Mouse (Mus musculus) CH12.LX (cell line): Measurements from ENCODE around the gene Alpk3. TPM values are rescaled to one million over a fixed set of nuclear protein-coding genes. Genes with fewer than 3 reads are reported as not detected.
"Not testable (repeated sequence)": the region's sequence is repeated elsewhere in the genome, so short reads cannot be mapped to it uniquely, and the experiment has no call there.

Experiments
- DNase-seq: peaks from one replicate; pipeline ENCODE4 v3.0.0-alpha.2; 2013; ENCODE audit errors: extremely low read depth
- H3K27ac ChIP-seq: 2 replicates; pipeline ENCODE4 v1.5.1; 2012; ENCODE audit warnings: low read depth, mild to moderate bottlenecking, control low read depth, moderate library complexity; ENCODE audit not compliant: insufficient read depth
- H3K27me3 ChIP-seq: replicated peaks from 2 replicates; pipeline ENCODE3; 2012; ENCODE audit warnings: inconsistent platforms
- H3K36me3 ChIP-seq, 2 experiments: replicated peaks in 1 of 2; 2 replicates each; pipeline versions ENCODE3 to v1.6.1; 2012; ENCODE audit warnings: inconsistent platforms in 1 of 2, low read length in 1 of 2, mild to moderate bottlenecking in 1 of 2, mixed read lengths in 1 of 2, moderate library complexity in 1 of 2; ENCODE audit not compliant: control insufficient read depth in 1 of 2, insufficient read depth in 1 of 2
- H3K4me1 ChIP-seq, 2 experiments: 2 replicates each; pipeline ENCODE4 v1.6.1; 2012; ENCODE audit warnings: inconsistent platforms in 1 of 2, moderate library complexity in 1 of 2; ENCODE audit not compliant: insufficient read depth in 2 of 2, control insufficient read depth in 1 of 2
- H3K4me2 ChIP-seq: 2 replicates; pipeline ENCODE4 v1.6.1; 2012; ENCODE audit warnings: low read depth, mild to moderate bottlenecking, control low read depth; ENCODE audit not compliant: poor library complexity, insufficient read depth, severe bottlenecking
- H3K4me3 ChIP-seq, 3 experiments: fragments of 150-350 bp in 1 of 3; sonication (generic) in 1 of 3; replicated peaks in 1 of 3; 2 replicates each; pipeline versions ENCODE3 to v1.5.1; 2011 to 2012; ENCODE audit warnings: low read depth in 2 of 3, low read length in 2 of 3, mild to moderate bottlenecking in 2 of 3, moderate library complexity in 2 of 3, control low read depth in 1 of 3, improper control_type of control experiment in 1 of 3, inconsistent platforms in 1 of 3, mixed read lengths in 1 of 3; ENCODE audit not compliant: poor library complexity in 1 of 3
- H3K79me2 ChIP-seq: replicated peaks from 2 replicates; pipeline ENCODE4 v1.6.1; 2012; ENCODE audit warnings: mild to moderate bottlenecking, moderate library complexity; ENCODE audit not compliant: control insufficient read depth, poor library complexity, insufficient read depth, severe bottlenecking; ENCODE audit errors: extremely low read depth
- H3K9ac ChIP-seq: 2 replicates; pipeline ENCODE4 v1.6.1; 2012; ENCODE audit warnings: low read depth, mild to moderate bottlenecking, control low read depth, moderate library complexity; ENCODE audit not compliant: insufficient read depth
- H3K9me3 ChIP-seq: replicated peaks from 2 replicates; pipeline ENCODE3; 2012; ENCODE audit warnings: low read length, inconsistent platforms, mixed read lengths
- CHD2 ChIP-seq: IDR thresholded peaks from 2 replicates; pipeline ENCODE4 v1.6.1; 2011; ENCODE audit warnings: low read length, improper control_type of control experiment
- CTCF ChIP-seq, 2 experiments: IDR thresholded peaks in 1 of 2; conservative IDR thresholded peaks in 1 of 2; 2 replicates each; pipeline ENCODE4 v1.5.1; 2011 to 2012; ENCODE audit warnings: low read depth in 2 of 2, low read length in 2 of 2, improper control_type of control experiment in 1 of 2, inconsistent platforms in 1 of 2, mild to moderate bottlenecking in 1 of 2, moderate library complexity in 1 of 2
- ELF1 ChIP-seq: IDR thresholded peaks from 2 replicates; pipeline ENCODE4 v1.6.1; 2014; ENCODE audit warnings: low read depth, mild to moderate bottlenecking, inconsistent platforms, low read length, improper control_type of control experiment
- ETS1 ChIP-seq: conservative IDR thresholded peaks from 2 replicates; pipeline ENCODE4 v1.6.1; 2012; ENCODE audit warnings: low read depth, mild to moderate bottlenecking, inconsistent platforms, low read length, improper control_type of control experiment, moderate library complexity
- KAT2A ChIP-seq: IDR thresholded peaks from 2 replicates; pipeline ENCODE4 v1.6.1; 2012; ENCODE audit warnings: low read length, improper control_type of control experiment, inconsistent platforms; ENCODE audit not compliant: insufficient replicate concordance
- MAFK ChIP-seq: IDR thresholded peaks from 2 replicates; pipeline ENCODE4 v1.6.1; 2011; ENCODE audit warnings: low read length, improper control_type of control experiment; ENCODE audit not compliant: insufficient replicate concordance
- MAX ChIP-seq: IDR thresholded peaks from 2 replicates; pipeline ENCODE4 v1.6.1; 2011; ENCODE audit warnings: low read length, improper control_type of control experiment
- MXI1 ChIP-seq: IDR thresholded peaks from 2 replicates; pipeline ENCODE4 v1.6.1; 2011; ENCODE audit warnings: mild to moderate bottlenecking, low read depth, low read length, improper control_type of control experiment
- PAX5 ChIP-seq: IDR thresholded peaks from 2 replicates; pipeline ENCODE4 v1.6.1; 2012; ENCODE audit warnings: low read length, inconsistent platforms, mixed read lengths
- POLR2AphosphoS2 ChIP-seq: IDR thresholded peaks from 2 replicates; pipeline ENCODE4 v1.6.1; 2011; ENCODE audit warnings: low read depth, low read length, improper control_type of control experiment
- RAD21 ChIP-seq: IDR thresholded peaks from 2 replicates; pipeline ENCODE4 v1.6.1; 2011; ENCODE audit warnings: low read depth, mild to moderate bottlenecking, low read length, improper control_type of control experiment, moderate library complexity
- SIN3A ChIP-seq: IDR thresholded peaks from 2 replicates; pipeline ENCODE4 v1.6.1; 2012; ENCODE audit warnings: low read length, improper control_type of control experiment, inconsistent platforms
- dilution Hi-C: fragments of 300-500 bp; cut with MboI; formaldehyde crosslinking; loops from 2 replicates; pipeline ENCODE4 v1.14.3; 2020; ENCODE audit warnings: low sequenced_read_pairs; ENCODE audit not compliant: extremely low pct_unique_long_range_greater_than_20kb, extremely low pct_ligation_motif_present
- in situ Hi-C: fragments of 300-500 bp; cut with MboI; formaldehyde crosslinking; loops from 3 replicates; pipeline ENCODE4 v1.14.3; 2019; ENCODE audit warnings: low sequenced_read_pairs, low pct_ligation_motif_present, low pct_unique_long_range_greater_than_20kb, mixed read lengths
- polyA plus RNA-seq: library from polyadenylated mRNA; unstranded; fragments of >175 nt; gene quantifications from 2 replicates; pipeline ENCODE4 v1.2.1, GENCODE M21; 2012; ENCODE audit warnings: low read depth; ENCODE audit not compliant: insufficient read length
- total RNA-seq, 2 experiments: library from RNA; depleted of rRNA; stranded (reverse); fragments of 300-350 nt in 1 of 2; fragments of >200 nt in 1 of 2; gene quantifications; 2 replicates each; pipeline ENCODE4 v1.2.3; 2012 to 2014

Gene Alpk3
- total and polyA plus RNA-seq, 3 experiments, result 0.13 to 1.1 (median 0.64) TPM

DNA sequence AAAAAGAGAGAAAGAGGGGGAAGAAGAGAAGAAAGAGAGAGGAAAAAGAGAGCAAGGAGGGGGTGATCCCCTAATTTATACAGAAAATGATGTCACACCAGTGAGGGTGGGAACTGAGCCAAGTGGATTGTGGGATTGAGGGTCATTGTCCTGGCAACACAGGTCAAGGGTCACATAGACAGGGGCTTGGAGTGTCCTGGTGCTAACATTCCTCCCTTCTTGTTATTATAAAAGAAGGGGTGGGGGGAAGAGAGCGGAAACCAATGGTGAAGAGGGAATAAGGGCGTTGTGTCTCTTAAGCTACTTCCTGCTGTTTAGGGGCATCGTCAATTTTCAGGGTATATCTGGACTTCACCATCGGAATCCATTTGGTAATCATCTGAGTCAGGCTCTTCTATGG lies 85.7 kb downstream of the Alpk3 start:
- H3K36me3 ChIP-seq, H3K79me2 ChIP-seq, H3K4me2 ChIP-seq, H3K4me3 ChIP-seq, H3K27me3 ChIP-seq, dilution Hi-C loops, in situ Hi-C loops, H3K27ac ChIP-seq, DNase-seq, H3K4me1 ChIP-seq, H3K9ac ChIP-seq, H3K9me3 ChIP-seq: not testable (repeated sequence)

DNA sequence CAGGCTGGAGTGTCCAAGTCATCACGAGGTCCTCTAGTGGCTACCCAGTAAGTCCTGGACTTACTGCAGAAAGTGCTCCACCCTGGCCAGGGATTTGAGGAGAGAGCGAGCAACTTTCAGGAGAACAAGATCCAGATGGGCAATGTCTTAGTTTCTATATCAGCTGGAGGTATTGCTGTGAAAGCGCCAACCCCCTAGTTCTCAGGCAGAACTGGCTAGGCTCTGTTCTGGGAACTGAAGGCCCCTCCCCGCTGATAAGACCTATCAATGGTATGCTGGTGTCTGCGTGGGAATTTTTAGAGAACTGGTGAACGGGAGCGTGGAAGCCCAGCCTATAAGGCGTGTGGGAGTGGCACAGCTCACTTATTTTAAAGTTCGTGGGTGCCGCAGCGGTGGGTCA lies 92.4 kb downstream of the Alpk3 start:
- Histone ChIP-seq H3K79me2 (no peaks in the 10 kb centered on the region), H3K27ac (no peak overlapping the region), H3K4me1 (peaks cover 0 to 3% of the 10 kb centered on the region in 2 experiments; a peak in 2 of 4 replicates), H3K9ac (no peak overlapping the region), H3K4me3 (no peak overlapping the region), H3K27me3 (no peaks in the 10 kb centered on the region), H3K4me2 (no peak overlapping the region), H3K36me3 (no peaks in the 10 kb centered on the region), H3K9me3 (no peaks in the 10 kb centered on the region)
- no peak for DNase-seq
- dilution Hi-C loops, result no loop called here
- in situ Hi-C loops, result loop anchor here (10.0 to 25.0 kb wide), 3 partner anchors 265 to 412 kb away; no protein-coding TSS in a partner anchor
- TF ChIP-seq ETS1, result no peak
- TF ChIP-seq CTCF (conservative IDR thresholded peaks at IDR 0.05 in 1 of 2, IDR thresholded peaks at IDR 0.05 in 1 of 2; ENCODE audit: low read depth in 2 of 2, low read length in 2 of 2), result no peak
- TF ChIP-seq PAX5, result no peak

DNA sequence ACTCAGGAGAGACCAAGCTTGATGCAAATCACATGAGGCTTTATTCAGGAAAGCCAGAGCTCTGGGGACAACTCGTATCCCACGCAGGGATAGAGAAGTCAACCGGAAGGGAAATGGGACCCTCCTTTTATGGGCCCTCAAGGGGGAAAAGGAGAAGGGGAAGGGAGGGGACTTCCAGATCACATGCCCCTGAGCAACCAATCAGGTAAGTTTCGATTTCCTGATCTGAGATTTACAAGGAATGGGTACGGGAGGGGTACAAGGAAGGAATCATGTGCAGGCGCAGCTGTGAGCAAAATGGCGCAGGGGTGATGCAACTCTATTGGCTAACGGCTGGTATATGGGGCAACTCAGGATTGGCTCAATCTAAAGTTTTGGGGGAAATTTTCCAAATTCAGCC lies 93.8 kb downstream of the Alpk3 start:
- no peaks in the 10 kb centered on the region for H3K36me3 ChIP-seq
- no peak overlapping the region for H3K27ac ChIP-seq
- TF ChIP-seq MXI1, result no peak
- TF ChIP-seq KAT2A, result no peak
- in situ Hi-C loops, result loop anchor here (10.0 to 25.0 kb wide), 3 partner anchors 266 to 414 kb away; no protein-coding TSS in a partner anchor
- peaks cover 0 to 12% of the 10 kb centered on the region in 2 experiments; a peak in 2 of 4 replicates for H3K4me1 ChIP-seq
- no peak overlapping the region for H3K4me3 ChIP-seq
- dilution Hi-C loops, result no loop called here
- no peaks in the 10 kb centered on the region for H3K27me3 ChIP-seq
- H3K79me2 ChIP-seq, result no peaks in the 10 kb centered on the region
- no peak for DNase-seq
- no peak overlapping the region for H3K9ac ChIP-seq
- no peak overlapping the region for H3K4me2 ChIP-seq
- H3K9me3 ChIP-seq, result no peaks in the 10 kb centered on the region

DNA sequence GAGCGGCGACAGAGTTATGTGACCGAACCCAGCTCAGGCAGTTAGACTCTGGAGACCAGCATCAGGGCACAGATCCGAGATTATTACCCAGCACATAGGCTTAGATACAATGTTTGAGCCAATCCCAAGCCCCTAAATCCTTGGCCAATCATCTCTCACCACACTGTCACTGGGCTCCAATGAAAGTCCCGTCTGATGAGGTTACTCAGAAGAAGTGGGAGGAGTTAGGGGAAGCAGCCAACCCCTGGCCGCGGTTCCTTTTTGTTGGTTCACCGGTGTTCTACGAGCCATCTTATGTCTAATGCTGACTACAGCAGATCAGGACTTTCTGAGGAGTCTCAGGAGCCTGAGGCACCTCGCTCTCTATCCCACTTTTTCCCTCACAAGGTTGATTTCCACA lies 94.9 kb downstream of the Alpk3 start:
- no peak overlapping the region for H3K9ac ChIP-seq
- no peaks in the 10 kb centered on the region for H3K36me3 ChIP-seq
- DNase-seq, result no peak
- H3K4me2 ChIP-seq, result no peak overlapping the region
- in situ Hi-C loops (loop anchor here (10.0 to 25.0 kb wide), 3 partner anchors 268 to 415 kb away; no protein-coding TSS in a partner anchor), dilution Hi-C loops (no loop called here)
- no peaks in the 10 kb centered on the region for H3K27me3 ChIP-seq
- H3K9me3 ChIP-seq, result no peaks in the 10 kb centered on the region
- no peaks in the 10 kb centered on the region for H3K79me2 ChIP-seq
- no peak overlapping the region for H3K27ac ChIP-seq
- no peak overlapping the region for H3K4me3 ChIP-seq
- H3K4me1 ChIP-seq, result peaks cover 0 to 14% of the 10 kb centered on the region in 2 experiments; a peak in 2 of 4 replicates
- TF ChIP-seq ETS1 (no peak), CHD2 (no peak), MAX (no peak), POLR2AphosphoS2 (no peak), RAD21 (no peak), MAFK (no peak), ELF1 (no peak), SIN3A (no peak)
- TF ChIP-seq, all 38 proteins: peak for 0
